Mouse (Mus musculus) frontal cortex, postnatal 25 days (tissue): ENCODE measurements around the gene Il18bp.
"Not testable (repeated sequence)": the region's sequence is repeated elsewhere in the genome, so short reads cannot be mapped to it uniquely, and the experiment has no call there.

Experiments used
- DNase-seq, 2 experiments: peaks; one replicate each; pipeline ENCODE4 v3.0.0; 2022; ENCODE audit warnings: low spot score in 2 of 2

The Il18bp gene

DNA sequence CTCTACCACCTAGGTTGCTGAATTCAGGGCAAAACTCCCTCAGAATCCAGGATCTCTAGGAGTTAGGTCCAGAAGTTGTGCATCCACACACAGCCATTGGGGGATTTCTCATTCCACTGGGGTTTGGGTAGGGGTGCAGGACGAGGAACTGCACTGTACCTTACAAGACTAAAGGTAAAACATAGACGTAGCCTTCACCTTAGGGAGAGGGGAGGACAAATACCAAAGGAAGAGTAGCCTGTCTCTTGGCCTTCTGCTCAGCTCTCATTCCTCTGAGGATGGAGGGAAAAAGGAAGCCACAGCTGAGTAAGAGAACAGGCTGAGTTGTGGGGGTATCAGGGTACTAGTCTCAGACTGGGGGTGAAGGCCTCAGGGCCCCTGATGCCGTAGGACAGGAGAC is at the start of gene Il18bp:
Il18bp (minus strand) TSS at position 101 of the 400 bp plus-strand sequence.
- DNase-seq, result no peak

GRCm38 (mm10) chr7:102066363-102066762 is 47.9 kb upstream of the Il18bp start:
- DNase-seq, result no peak

- DNase-seq, result peak; percentile 85 to 90
Measured at GRCm38 (mm10) chr7:102065046-102065891, 46.8 kb upstream of the Il18bp start, which contains the start of the genes Rnf121, Xndc1 and Xntrpc. Gene Rnf121 (minus strand): TSS chr7:102065469. Gene Xndc1 (plus strand): TSS chr7:102065511. Gene Xntrpc (plus strand): TSS chr7:102065713.

- DNase-seq, result no peak
Measured at GRCm38 (mm10) chr7:102064655-102065045, 46.2 kb upstream of the Il18bp start.

- no peak for DNase-seq
Measured at GRCm38 (mm10) chr7:102063891-102064290, 45.4 kb upstream of the Il18bp start.

DNA sequence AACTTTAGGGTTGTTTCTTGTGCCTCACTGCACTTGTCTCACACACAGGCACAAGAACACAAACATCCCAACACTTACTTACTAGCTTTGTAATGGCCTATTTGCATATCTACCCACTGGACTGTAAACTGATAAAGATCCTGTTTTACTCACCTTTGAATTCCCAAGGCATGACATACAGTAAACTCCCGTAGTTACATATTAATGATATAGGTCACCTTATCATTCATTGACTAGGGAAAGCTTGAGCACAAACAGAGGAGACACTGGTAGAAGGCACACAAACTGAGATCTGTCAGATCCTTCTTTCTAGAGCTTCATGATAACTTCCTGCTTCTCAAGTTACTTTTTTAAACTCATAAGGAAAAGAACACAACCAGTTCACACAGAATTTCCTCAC is 43.7 kb upstream of the Il18bp start:
- no peak for DNase-seq

GRCm38 (mm10) chr7:102061353-102061752 is 42.9 kb upstream of the Il18bp start:
- DNase-seq, result no peak

- DNase-seq, result not testable (repeated sequence)
Measured at GRCm38 (mm10) chr7:102048524-102048923, 30.0 kb upstream of the Il18bp start.

GRCm38 (mm10) chr7:102042314-102042713 is 23.8 kb upstream of the Il18bp start:
- no peak for DNase-seq

DNA sequence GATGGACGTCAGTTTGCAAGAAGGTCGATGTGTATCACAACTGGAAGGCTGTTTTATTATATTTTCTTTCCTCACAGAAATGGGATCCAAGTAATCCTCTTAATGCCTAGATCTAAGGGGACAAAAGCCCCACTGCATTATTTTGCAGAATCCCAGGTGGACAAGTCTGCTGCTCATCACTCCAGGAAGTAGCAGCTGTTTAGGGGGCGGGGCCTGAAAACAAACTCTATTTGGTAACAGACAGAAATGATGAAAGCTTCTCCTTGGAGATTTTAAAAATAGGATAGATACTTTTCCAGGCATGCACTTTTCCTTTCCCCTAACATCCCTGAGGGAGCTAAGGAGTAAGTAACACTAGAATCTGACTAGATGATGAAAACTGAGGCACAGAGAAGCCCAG is 18.8 kb upstream of the Il18bp start:
- no peak for DNase-seq

GRCm38 (mm10) chr7:102035534-102035933 is 17.0 kb upstream of the Il18bp start:
- DNase-seq, result no peak

DNA sequence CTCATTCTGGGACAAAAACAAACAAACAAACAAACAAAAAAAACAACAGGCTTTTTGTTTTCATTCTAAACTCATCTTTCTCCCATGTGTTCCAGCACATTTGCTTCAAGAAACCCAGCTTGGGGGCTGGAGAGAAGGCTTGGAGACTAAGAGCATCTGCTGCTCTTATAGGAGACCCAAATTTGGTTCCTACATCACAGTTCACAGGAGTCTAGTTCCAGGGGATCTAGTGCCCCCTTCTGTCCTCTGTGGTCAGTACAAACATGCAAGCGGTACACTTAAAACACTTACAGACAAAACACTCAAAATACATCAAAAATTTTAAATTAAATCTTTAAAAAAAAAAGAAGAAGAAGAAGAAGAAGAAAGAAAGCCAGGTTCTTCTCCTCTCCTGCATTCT is 16.4 kb upstream of the Il18bp start:
- DNase-seq, result no peak

DNA sequence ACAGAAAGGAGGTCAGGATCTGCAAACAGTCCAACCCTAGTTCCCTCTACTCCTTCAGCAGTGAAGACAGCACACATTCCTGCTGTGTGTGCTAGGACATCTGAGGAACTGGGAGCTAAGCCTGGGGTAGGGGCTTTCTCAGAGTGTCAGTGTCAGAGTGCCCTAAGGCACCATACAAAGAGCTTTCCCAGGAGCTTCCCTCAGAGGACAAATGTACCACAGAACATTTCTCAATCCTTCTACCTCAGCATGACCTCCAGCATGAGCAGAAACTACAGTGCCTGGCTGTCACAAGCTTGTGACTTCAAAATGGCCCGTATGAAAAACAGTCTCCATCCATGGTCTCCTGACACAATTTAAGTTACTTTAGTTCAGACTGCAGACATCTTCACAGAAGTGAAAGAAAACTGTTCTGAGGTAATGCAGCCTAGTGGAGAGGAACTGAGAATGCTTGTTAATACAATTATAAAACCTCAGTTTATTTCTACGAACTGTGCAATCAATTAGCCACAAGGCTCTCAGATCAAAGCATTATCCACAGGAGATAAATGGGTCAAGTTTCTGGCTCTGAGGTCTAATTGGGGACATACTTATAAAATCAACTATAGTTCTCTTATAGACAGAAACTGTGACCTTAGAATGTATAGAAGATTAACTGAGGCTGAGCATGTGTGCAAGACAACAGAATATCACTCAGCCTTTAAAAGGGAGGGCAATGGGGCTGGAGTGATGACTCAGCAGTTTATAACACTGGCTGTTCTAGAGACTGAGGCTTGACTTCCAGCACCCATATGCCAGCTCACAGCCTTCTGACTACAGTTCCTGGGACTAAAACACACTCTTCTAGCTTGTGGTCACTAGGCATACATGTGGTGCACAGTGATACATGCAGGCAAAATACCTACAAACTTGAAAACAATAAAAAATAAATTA is 7.0 kb upstream of the Il18bp start:
- DNase-seq, result no peak

DNA sequence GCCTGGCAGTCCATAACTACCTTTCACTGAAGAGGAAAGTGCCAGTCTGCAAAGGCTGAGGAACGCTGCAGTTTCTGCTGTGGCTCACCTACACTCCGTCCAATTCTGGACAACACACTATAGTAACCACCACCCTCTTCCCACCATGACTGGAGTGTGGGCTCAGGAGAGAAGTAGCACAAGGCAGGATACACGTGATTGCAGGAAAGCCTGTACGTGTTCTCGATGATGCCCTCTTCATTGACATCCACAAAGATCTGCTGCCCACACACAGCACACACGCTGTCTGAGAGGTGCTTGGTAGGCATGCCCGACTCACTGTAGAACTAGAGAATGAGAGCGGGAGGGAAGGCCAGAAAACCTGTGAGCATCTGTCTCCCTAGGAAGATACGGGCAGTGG is 5.3 kb upstream of the Il18bp start:
- no peak for DNase-seq

DNA sequence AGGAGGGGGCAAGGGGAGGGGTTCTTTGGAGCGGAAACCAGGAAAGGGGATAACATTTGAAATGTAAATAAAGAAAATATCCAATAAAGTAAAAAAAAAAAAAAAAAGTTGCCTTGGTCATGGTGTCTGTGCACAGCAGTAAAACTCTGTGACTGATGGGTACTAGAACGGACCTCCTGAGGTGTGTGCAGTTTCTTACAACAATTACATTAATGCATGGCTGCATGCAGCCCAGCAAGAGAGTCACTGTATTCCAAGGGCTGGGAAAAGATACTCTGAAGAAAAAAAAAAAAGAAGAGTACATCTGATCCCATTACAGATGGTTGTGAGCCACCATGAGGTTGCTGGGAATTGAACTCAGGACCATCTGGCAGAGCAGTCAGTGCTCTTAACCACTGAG is 2.4 kb upstream of the Il18bp start:
- DNase-seq, result not testable (repeated sequence)

- no peak for DNase-seq
Measured at GRCm38 (mm10) chr7:102019362-102019761, 872 bp upstream of the Il18bp start.

DNA sequence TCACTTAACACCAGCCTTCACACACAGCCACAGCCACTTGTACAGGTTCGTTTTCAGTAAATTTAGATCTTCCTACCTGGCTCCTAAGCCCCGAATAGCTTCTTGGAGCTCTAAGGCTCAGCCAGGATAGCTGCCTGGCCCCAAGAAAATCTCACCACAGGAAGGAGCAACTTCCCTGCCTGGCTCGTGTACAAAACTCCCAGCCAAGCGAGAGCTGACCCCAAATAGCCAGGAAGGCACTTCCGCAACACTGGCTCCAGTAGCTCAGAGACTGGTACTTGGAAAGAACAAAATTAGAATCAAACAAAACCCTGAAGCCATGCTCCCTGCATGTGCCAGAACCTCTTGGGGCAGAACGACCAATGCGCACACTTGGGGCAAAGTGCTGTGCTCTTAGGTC is 456 bp downstream of the Il18bp start:
- no peak for DNase-seq

GRCm38 (mm10) chr7:102017452-102017851 is 1.0 kb downstream of the Il18bp start:
- no peak for DNase-seq

DNA sequence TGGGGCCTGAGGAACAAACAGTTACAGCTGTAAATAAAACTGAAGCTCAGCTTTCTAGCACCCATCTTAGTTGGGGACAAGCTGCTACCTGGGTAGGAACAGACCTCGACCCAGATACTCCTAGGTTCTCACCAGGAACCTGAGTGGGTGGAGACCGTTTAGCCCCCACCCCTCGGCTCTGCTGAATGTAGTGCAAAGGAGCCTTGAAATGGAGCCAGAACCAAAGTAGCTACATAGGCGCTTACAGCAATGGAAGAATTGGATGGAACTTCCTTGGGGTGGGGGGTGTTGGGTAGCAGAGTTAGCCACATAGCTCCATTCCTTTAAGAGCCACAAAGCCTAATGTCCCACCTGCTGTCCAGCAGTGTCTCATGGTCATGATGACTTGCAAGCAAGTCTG is 1.6 kb downstream of the Il18bp start:
- DNase-seq, result no peak

GRCm38 (mm10) chr7:102014995-102015394 is 3.5 kb downstream of the Il18bp start:
- DNase-seq, result no peak

DNA sequence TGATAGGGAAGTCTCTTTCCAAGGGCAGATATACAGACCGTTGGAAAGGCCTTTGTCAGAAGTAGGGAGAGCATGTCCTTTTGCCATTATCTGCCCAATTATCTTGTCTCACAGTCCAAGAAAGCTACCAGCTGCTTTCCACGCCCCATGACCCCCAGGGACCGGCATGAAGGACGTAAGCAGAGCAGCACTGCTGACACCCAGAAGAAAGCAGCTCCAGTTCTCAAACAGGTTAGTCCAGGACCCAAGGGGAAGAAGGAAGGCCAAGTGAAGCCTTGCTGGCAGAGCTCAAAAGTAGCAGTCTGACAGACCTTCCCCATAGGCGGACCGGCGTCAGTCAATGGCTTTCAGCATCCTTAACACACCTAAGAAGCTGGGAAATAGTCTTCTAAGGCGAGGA is 5.1 kb downstream of the Il18bp start:
- no peak for DNase-seq

GRCm38 (mm10) chr7:102011855-102012254 is 6.6 kb downstream of the Il18bp start:
- DNase-seq, result no peak
